Mouse (Mus musculus) lung, adult 2 months (tissue): ENCODE data around the gene Gstp1.

Source experiments
- CTCF ChIP-seq: fragments of 200-500 bp; IDR thresholded peaks from 2 replicates; pipeline ENCODE4 v1.5.1; 2011; ENCODE audit warnings: mild to moderate bottlenecking, low read length, control low read depth; ENCODE audit not compliant: insufficient read depth
- POLR2A ChIP-seq: fragments of 200-500 bp; IDR thresholded peaks from 2 replicates; pipeline ENCODE4 v1.6.1; 2011; ENCODE audit warnings: low read depth, mild to moderate bottlenecking, control low read depth, low read length, borderline replicate concordance; ENCODE audit errors: extremely low read depth

GRCm38 (mm10) chr19:4033742-4034141, 4.0 kb downstream of the Gstp1 start:
- no peak for TF ChIP-seq POLR2A
- no peak for TF ChIP-seq CTCF
